Mouse (Mus musculus) bone marrow, adult 2 months (tissue): Measurements from ENCODE around the gene Stx1b. TPM values are rescaled to one million over a fixed set of nuclear protein-coding genes. Genes with fewer than 3 reads are reported as not detected.

Experiments
- H3K27ac ChIP-seq: fragments of 200-500 bp; 2 replicates; pipeline ENCODE4 v1.5.1; 2012; ENCODE audit warnings: low read depth, mild to moderate bottlenecking, control low read depth, inconsistent platforms, low read length; ENCODE audit not compliant: control insufficient read depth, poor library complexity, insufficient read depth
- H3K4me1 ChIP-seq: fragments of 200-500 bp; 2 replicates; pipeline ENCODE4 v1.6.1; 2011; ENCODE audit warnings: low read length; ENCODE audit not compliant: control insufficient read depth, insufficient read depth
- H3K4me3 ChIP-seq: fragments of 200-500 bp; replicated peaks from 2 replicates; pipeline ENCODE3; 2011; ENCODE audit warnings: mild to moderate bottlenecking, low read depth, low read length, control low read depth; ENCODE audit not compliant: control insufficient read depth
- CTCF ChIP-seq: fragments of 200-500 bp; IDR thresholded peaks from 2 replicates; pipeline ENCODE4 v1.5.1; 2011; ENCODE audit warnings: low read length, control low read depth; ENCODE audit not compliant: control insufficient read depth, insufficient read depth
- POLR2A ChIP-seq: fragments of 200-500 bp; IDR thresholded peaks from 2 replicates; pipeline ENCODE4 v1.6.1; 2011; ENCODE audit warnings: low read depth, mild to moderate bottlenecking, control low read depth, low read length, borderline replicate concordance; ENCODE audit not compliant: control insufficient read depth
- WGBS: fragments of 180-500 bp; shearing (Covaris S2); methylation state at CpG from one replicate; pipeline ENCODE4 v1.1.7; 2018; 5-methylcytosine and 5-hydroxymethylcytosine counted together
- polyA plus RNA-seq: library from polyadenylated mRNA; stranded (reverse); fragments of >200 nt; gene quantifications from 2 replicates; pipeline ENCODE4 v1.2.4, GENCODE M21; 2011; ENCODE audit warnings: low replicate concordance; ENCODE audit not compliant: missing spikeins, insufficient read depth, insufficient read length

The Stx1b gene
- polyA plus RNA-seq, 1 experiment = 1.1 TPM

- no peak overlapping the region for H3K27ac ChIP-seq
These were observed 23.2 kb downstream of the Stx1b start for GRCm38 (mm10) chr7:127801010-127801621.

GRCm38 (mm10) chr7:127800435-127801009 is 23.8 kb downstream of the Stx1b start, which contains the start of gene Hsd3b7:
Gene Hsd3b7, plus strand, starts transcription at chr7:127800604.
- no peak within 1 kb of the TSS for H3K27ac ChIP-seq
- peak within 1 kb of the TSS; percentile 51 for H3K4me3 ChIP-seq
- TF ChIP-seq CTCF (peak; percentile 74), POLR2A (0 out of 2 replicates have a peak, but pooled peaks have one; percentile 18)
- peaks cover 2% of the 10 kb centered on the region; the same call in 1 of the 2 replicates for H3K4me1 ChIP-seq
- WGBS = 22% methylated on average over 6 of the region's 6 CpGs

More at GRCm38 (mm10) chr7:127801010-127801621, 23.2 kb downstream of the Stx1b start:
- Histone ChIP-seq H3K4me3 (peak overlapping the region; percentile 8), H3K4me1 (peaks cover 2% of the 10 kb centered on the region; the same call in 1 of the 2 replicates)
- TF ChIP-seq CTCF = no peak
- TF ChIP-seq POLR2A = no peak
- 65% methylated on average over 8 of the region's 8 CpGs for WGBS

GRCm38 (mm10) chr7:127799738-127800137 is 24.6 kb downstream of the Stx1b start:
- 39% methylated on average over 1 of the region's 1 CpGs for WGBS

GRCm38 (mm10) chr7:127799211-127799610 is 25.1 kb downstream of the Stx1b start:
- TF ChIP-seq CTCF (no peak), POLR2A (no peak)
- no peak overlapping the region for H3K4me3 ChIP-seq
- 88% methylated on average over 13 of the region's 13 CpGs for WGBS
- H3K27ac ChIP-seq = no peak overlapping the region
- peaks cover under 1% of the 10 kb centered on the region; the same call in 1 of the 2 replicates for H3K4me1 ChIP-seq

More at GRCm38 (mm10) chr7:127799738-127800137, 24.6 kb downstream of the Stx1b start:
- TF ChIP-seq CTCF = no peak
- TF ChIP-seq POLR2A = no peak
- no peak overlapping the region for H3K4me3 ChIP-seq
- H3K27ac ChIP-seq = no peak overlapping the region
- peaks cover 2% of the 10 kb centered on the region; the same call in 1 of the 2 replicates for H3K4me1 ChIP-seq

- WGBS = 82% methylated on average over 4 of the region's 4 CpGs
- TF ChIP-seq CTCF (no peak), POLR2A (no peak)
- no peak overlapping the region for H3K4me3 ChIP-seq
- H3K27ac ChIP-seq = no peak overlapping the region
- H3K4me1 ChIP-seq = no peaks in the 10 kb centered on the region
These were observed 25.8 kb downstream of the Stx1b start for GRCm38 (mm10) chr7:127798591-127798990.

GRCm38 (mm10) chr7:127797076-127797845 is 27.1 kb downstream of the Stx1b start:
- H3K4me1 ChIP-seq = no peaks in the 10 kb centered on the region
- 91% methylated on average over 23 of the region's 23 CpGs for WGBS
- H3K4me3 ChIP-seq = no peak overlapping the region
- H3K27ac ChIP-seq = no peak overlapping the region
- TF ChIP-seq CTCF (no peak), POLR2A (no peak)

GRCm38 (mm10) chr7:127785308-127785707 is 39.0 kb downstream of the Stx1b start, which contains the start of gene Gm49388:
Gene Gm49388, plus strand, starts transcription at chr7:127785608.
- no peaks in the 10 kb centered on the region for H3K4me1 ChIP-seq
- TF ChIP-seq CTCF = no peak
- no peak for TF ChIP-seq POLR2A
- 93% methylated on average over 7 of the region's 7 CpGs for WGBS
- H3K27ac ChIP-seq = no peak within 1 kb of the TSS
- no peak within 1 kb of the TSS for H3K4me3 ChIP-seq

GRCm38 (mm10) chr7:127778350-127778749 is 46.0 kb downstream of the Stx1b start:
- TF ChIP-seq CTCF (no peak), POLR2A (no peak)
- H3K4me3 ChIP-seq = no peak overlapping the region
- H3K4me1 ChIP-seq = no peaks in the 10 kb centered on the region
- 78% methylated on average over 4 of the region's 4 CpGs for WGBS
- H3K27ac ChIP-seq = no peak overlapping the region
